Mouse (Mus musculus) heart, embryonic 16.5 days (tissue): ENCODE data around the gene Tacc2. TPM values are rescaled to one million over a fixed set of nuclear protein-coding genes. Genes with fewer than 3 reads are reported as not detected.
"Not testable (repeated sequence)": the region's sequence is repeated elsewhere in the genome, so short reads cannot be mapped to it uniquely, and the experiment has no call there.

ENCODE experiments used
- ATAC-seq: fragments of 200-750 bp; cut with Nextera tagmentation; replicated peaks from 2 replicates; pipeline ENCODE4 v1.8.0; 2017; ENCODE audit warnings: moderate number of reproducible peaks; ENCODE audit not compliant: insufficient read depth, low FRiP score; ENCODE audit errors: extremely low read depth
- H3K27ac ChIP-seq: fragments of 300-500 bp; sonication (generic); 2 replicates; pipeline ENCODE4 v1.5.1; 2014; ENCODE audit warnings: mild to moderate bottlenecking, low read length, control low read depth, moderate library complexity
- H3K27me3 ChIP-seq: fragments of 300-500 bp; sonication (generic); 2 replicates; pipeline ENCODE4 v1.6.1; 2014; ENCODE audit warnings: low read length, mixed read lengths; ENCODE audit not compliant: control insufficient read depth, insufficient read depth
- H3K36me3 ChIP-seq: fragments of 300-500 bp; sonication (generic); 2 replicates; pipeline ENCODE4 v1.6.1; 2014; ENCODE audit not compliant: control insufficient read depth, insufficient read depth
- H3K4me1 ChIP-seq: fragments of 300-500 bp; sonication (generic); 2 replicates; pipeline ENCODE4 v1.6.1; 2014; ENCODE audit warnings: low read length, mixed read lengths; ENCODE audit not compliant: control insufficient read depth, insufficient read depth
- H3K4me2 ChIP-seq: fragments of 300-500 bp; sonication (generic); 2 replicates; pipeline ENCODE4 v1.6.1; 2014; ENCODE audit warnings: low read depth, mild to moderate bottlenecking, control low read depth, low read length
- H3K4me3 ChIP-seq: fragments of 300-500 bp; sonication (generic); 2 replicates; pipeline ENCODE4 v1.5.1; 2014; ENCODE audit warnings: mild to moderate bottlenecking, control low read depth, low read length
- H3K9ac ChIP-seq: fragments of 300-500 bp; sonication (generic); 2 replicates; pipeline ENCODE4 v1.6.1; 2014; ENCODE audit warnings: low read length, control low read depth
- H3K9me3 ChIP-seq: fragments of 300-500 bp; sonication (generic); replicated peaks from 2 replicates; pipeline ENCODE4 v1.6.1; 2016; ENCODE audit warnings: low read length; ENCODE audit not compliant: control insufficient read depth
- WGBS: fragments of 180-500 bp; shearing (Covaris S2); extraction: QIAGEN DNeasy Blood & Tissue Kit; methylation state at CpG from one replicate; pipeline ENCODE4 v1.1.7; 2014; 5-methylcytosine and 5-hydroxymethylcytosine counted together
- polyA plus RNA-seq: library from polyadenylated mRNA; unstranded; fragments of >200 nt; fragmentation: Nextera tagmentation; extraction: Ambion mirVana; gene quantifications from 2 replicates; pipeline ENCODE4 v1.2.1, GENCODE M21; 2015

Tacc2 gene
- polyA plus RNA-seq: 45.0 and 47.0 TPM in 2 replicates

- Histone ChIP-seq H3K27me3 (no peaks in the 10 kb centered on the region), H3K9ac (peak within 1 kb of the TSS; percentile 62), H3K4me3 (peak within 1 kb of the TSS; percentile 39), H3K9me3 (no peaks in the 10 kb centered on the region), H3K27ac (no peak within 1 kb of the TSS), H3K36me3 (no peaks in the 10 kb centered on the region), H3K4me2 (peak within 1 kb of the TSS; percentile 64), H3K4me1 (peaks cover 17% of the 10 kb centered on the region)
- 27% methylated on average over 15 of the region's 15 CpGs for whole genome bisulfite sequencing
- no peak for ATAC-seq
Observed at GRCm38 (mm10) chr7:130577388-130578003, at the start of gene Tacc2. Gene Tacc2, plus strand, starts transcription at chr7:130577438.

DNA sequence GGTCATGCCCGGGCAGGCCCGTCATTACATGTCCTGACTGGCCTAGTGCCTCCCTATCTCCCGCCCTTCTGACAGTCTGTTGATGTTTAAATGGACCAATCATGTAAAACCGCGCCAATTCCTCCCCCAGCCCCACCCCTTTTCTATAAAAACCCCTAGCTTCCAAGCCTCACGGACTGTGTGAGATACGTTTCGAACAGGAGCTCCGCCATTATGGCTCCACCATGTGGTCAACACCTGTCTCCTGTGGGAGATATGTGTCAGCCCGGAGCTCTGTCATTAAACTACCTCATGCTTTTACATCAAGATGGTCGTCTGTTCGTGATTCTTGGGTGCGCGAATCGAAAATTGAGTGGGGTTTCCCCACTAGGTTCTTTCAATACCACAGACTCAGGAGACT, 46.1 kb upstream of the Tacc2 start:
- not testable (repeated sequence) for H3K4me1 ChIP-seq, H3K27me3 ChIP-seq, H3K9ac ChIP-seq, H3K4me2 ChIP-seq, H3K4me3 ChIP-seq, H3K9me3 ChIP-seq, H3K27ac ChIP-seq, ATAC-seq
- H3K36me3 ChIP-seq: peaks cover 29% of the 10 kb centered on the region
- WGBS: 92% methylated on average over 14 of the region's 15 CpGs

DNA sequence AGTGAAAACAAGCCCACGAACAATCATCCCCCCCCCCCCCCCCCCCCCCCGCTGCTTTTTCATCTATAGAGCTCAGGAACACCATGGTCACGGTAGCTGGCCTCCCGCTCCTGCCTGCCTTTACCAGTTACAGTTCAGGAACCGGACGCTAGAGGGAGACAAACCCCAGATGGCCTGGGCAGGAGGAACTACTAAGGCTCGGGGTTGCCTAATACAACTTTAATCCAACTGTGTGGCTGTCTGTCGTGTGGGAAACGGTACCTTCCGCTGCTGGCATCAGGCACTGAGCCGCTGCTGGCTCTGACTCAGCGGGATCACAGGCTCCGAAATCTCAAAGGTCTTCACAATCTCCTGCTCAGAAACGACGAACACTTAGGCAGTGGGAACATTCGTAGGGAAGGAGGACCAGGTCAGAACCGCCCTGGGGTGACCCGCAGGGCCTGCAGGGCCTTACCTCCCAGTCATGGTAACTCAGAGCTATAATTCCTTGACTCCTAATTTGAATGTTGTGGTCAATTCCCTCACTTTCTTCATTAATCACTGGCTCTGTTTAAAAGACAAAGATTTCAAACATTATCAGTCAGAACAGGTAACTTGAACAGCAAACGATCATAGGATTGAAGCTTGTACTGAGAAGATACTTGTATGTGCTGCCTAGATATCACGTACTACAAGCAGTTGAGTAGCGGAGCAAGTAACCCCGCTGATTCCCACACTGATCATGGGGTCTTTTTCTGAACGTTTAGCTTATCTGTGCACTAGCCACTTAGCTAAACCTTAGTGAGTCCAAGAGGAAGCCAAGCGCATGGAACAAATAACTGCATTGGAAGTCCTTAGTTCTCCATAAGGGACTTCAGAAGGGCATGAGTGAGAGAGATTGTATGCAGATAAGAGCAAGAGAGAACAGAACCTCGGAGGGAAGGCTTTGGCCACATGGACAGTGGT, 43.6 kb upstream of the Tacc2 start:
- H3K4me2 ChIP-seq: no peak overlapping the region
- peak; percentile 86 for ATAC-seq
- peaks cover 46% of the 10 kb centered on the region for H3K36me3 ChIP-seq
- peak overlapping the region; percentile 45 for H3K27ac ChIP-seq
- 0 out of 2 replicates have a peak overlapping the region, but pooled peaks have one; percentile 2 for H3K9ac ChIP-seq
- H3K27me3 ChIP-seq: no peaks in the 10 kb centered on the region
- no peak overlapping the region for H3K4me3 ChIP-seq
- H3K4me1 ChIP-seq: 0 out of 2 replicates have a peak, but pooled peaks cover 5% of the 10 kb centered on the region
- 40% methylated on average over 23 of the region's 25 CpGs for WGBS
- H3K9me3 ChIP-seq: no peaks in the 10 kb centered on the region

DNA sequence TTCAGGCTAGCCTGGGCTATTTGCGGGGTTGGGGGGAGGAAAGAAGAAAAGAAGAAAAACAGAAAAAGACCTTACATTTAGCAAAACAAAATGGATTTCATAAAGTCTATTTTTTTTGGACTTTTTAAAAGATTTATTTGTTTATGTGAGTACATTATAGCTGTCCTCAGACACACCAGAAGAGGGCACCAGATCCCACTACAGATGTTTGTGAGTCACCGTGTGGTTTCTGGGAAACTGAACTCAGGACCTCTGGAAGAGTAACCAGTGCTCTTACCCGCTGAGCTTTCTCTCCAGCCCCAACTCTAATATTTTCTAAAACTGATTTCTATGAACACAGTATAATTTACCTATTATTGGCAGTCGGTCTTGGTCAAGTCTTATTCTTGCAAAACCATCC, 42.1 kb upstream of the Tacc2 start:
- Histone ChIP-seq H3K4me2 (no peak overlapping the region), H3K4me1 (0 out of 2 replicates have a peak, but pooled peaks cover 5% of the 10 kb centered on the region), H3K27ac (no peak overlapping the region), H3K4me3 (no peak overlapping the region), H3K9me3 (no peaks in the 10 kb centered on the region), H3K27me3 (no peaks in the 10 kb centered on the region), H3K9ac (no peak overlapping the region), H3K36me3 (peaks cover 52% of the 10 kb centered on the region)
- no peak for ATAC-seq
- 85% methylated on average over 4 of the region's 4 CpGs for WGBS

- Histone ChIP-seq H3K27me3 (no peaks in the 10 kb centered on the region), H3K36me3 (peaks cover 52% of the 10 kb centered on the region), H3K27ac (no peak overlapping the region), H3K9me3 (no peaks in the 10 kb centered on the region), H3K4me1 (0 out of 2 replicates have a peak, but pooled peaks cover 5% of the 10 kb centered on the region), H3K9ac (no peak overlapping the region), H3K4me3 (no peak overlapping the region), H3K4me2 (no peak overlapping the region)
- ATAC-seq: no peak
- 82% methylated on average over 4 of the region's 4 CpGs for WGBS
Observed at GRCm38 (mm10) chr7:130537068-130537467, 40.2 kb upstream of the Tacc2 start.

DNA sequence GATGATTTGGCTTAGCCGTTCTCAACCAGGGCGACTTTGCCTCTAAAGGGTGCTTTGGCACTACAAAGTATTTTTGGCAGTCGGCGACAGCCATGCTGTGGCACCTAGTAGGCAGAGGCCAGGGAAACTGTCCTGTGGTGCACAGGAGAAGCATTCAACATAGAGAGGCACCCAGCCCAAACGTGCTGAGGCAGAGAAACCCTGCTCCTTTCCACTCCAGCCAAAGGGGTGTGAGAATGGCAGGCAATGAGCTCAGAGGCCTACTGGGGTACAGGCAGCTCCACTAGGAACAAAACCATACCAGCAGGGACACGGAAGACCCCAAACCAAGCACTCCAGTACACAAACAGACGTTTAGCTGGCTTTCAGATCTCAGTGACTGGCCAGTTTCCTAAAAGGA, 37.1 kb upstream of the Tacc2 start:
- H3K36me3 ChIP-seq: peaks cover 60% of the 10 kb centered on the region
- H3K9ac ChIP-seq: no peak overlapping the region
- H3K4me1 ChIP-seq: peaks cover 5% of the 10 kb centered on the region; the same call in 1 of the 2 replicates
- no peaks in the 10 kb centered on the region for H3K9me3 ChIP-seq
- 76% methylated on average over 7 of the region's 7 CpGs for WGBS
- H3K27me3 ChIP-seq: no peaks in the 10 kb centered on the region
- ATAC-seq: no peak
- H3K4me2 ChIP-seq: no peak overlapping the region
- no peak overlapping the region for H3K4me3 ChIP-seq
- H3K27ac ChIP-seq: peak overlapping the region; percentile 63

GRCm38 (mm10) chr7:130543181-130543580, 34.1 kb upstream of the Tacc2 start:
- H3K36me3 ChIP-seq: peaks cover 40% of the 10 kb centered on the region
- no peak overlapping the region for H3K4me3 ChIP-seq
- H3K4me1 ChIP-seq: peaks cover 16% of the 10 kb centered on the region
- no peak overlapping the region for H3K9ac ChIP-seq
- no peaks in the 10 kb centered on the region for H3K27me3 ChIP-seq
- no peak overlapping the region for H3K27ac ChIP-seq
- H3K9me3 ChIP-seq: no peaks in the 10 kb centered on the region
- 92% methylated on average over 4 of the region's 4 CpGs for WGBS
- H3K4me2 ChIP-seq: no peak overlapping the region
- no peak for ATAC-seq

GRCm38 (mm10) chr7:130545401-130545800, 31.8 kb upstream of the Tacc2 start:
- peak overlapping the region; percentile 81 for H3K4me2 ChIP-seq
- H3K27me3 ChIP-seq: no peaks in the 10 kb centered on the region
- peaks cover 24% of the 10 kb centered on the region for H3K36me3 ChIP-seq
- peak overlapping the region; percentile 99 for H3K9ac ChIP-seq
- ATAC-seq: no peak
- no peak overlapping the region for H3K27ac ChIP-seq
- no peak overlapping the region; the same call in 1 of the 2 replicates for H3K4me3 ChIP-seq
- H3K9me3 ChIP-seq: no peaks in the 10 kb centered on the region
- 85% methylated on average over 5 of the region's 5 CpGs for WGBS
- H3K4me1 ChIP-seq: peaks cover 14% of the 10 kb centered on the region

DNA sequence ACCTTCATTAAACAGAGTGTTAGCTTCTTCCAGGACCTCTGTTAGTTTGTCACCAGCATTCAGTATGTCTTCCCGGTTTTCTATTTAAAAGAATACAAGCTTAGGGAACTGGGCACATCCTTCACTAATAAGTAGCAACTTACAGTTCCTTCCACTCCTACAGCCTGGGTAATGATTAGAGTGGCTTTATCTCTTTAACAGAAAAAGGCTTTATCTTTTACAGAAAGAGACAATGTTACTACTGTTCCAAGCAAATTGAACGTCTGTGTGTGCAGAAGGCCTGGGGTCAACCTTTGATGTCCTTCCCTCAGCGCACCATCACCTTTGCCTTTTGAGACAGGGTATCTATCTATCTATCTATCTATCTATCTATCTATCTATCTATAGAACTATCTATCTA, 31.3 kb upstream of the Tacc2 start:
- 38% methylated on average over 3 of the region's 3 CpGs for WGBS
- Histone ChIP-seq H3K36me3 (peaks cover 24% of the 10 kb centered on the region), H3K9ac (peak overlapping the region; percentile 99), H3K27me3 (no peaks in the 10 kb centered on the region), H3K4me1 (peaks cover 14% of the 10 kb centered on the region), H3K27ac (peak overlapping the region; percentile 100), H3K4me3 (peak overlapping the region; percentile 97), H3K9me3 (no peaks in the 10 kb centered on the region), H3K4me2 (peak overlapping the region; percentile 81)
- ATAC-seq: no peak
